Mouse (Mus musculus) C2C12 (cell line): ENCODE measurements around the gene Ctdnep1.

Experiments used
- CTCF ChIP-seq: IDR thresholded peaks from one replicate; pipeline ENCODE4 v1.5.1; 2011; ENCODE audit not compliant: control insufficient read depth, insufficient read depth, insufficient read length
- MYOD1 ChIP-seq: IDR thresholded peaks from one replicate; pipeline ENCODE4 v1.6.1; 2011; ENCODE audit warnings: low read depth; ENCODE audit not compliant: control insufficient read depth, insufficient read length

GRCm38 (mm10) chr11:69982877-69983276 lies 1.9 kb downstream of the Ctdnep1 start:
- no peak for TF ChIP-seq CTCF
- no peak for TF ChIP-seq MYOD1
